Mouse (Mus musculus) splenic B cell, adult 2 months (primary cell): Measurements from ENCODE around the gene Ncor2.

Experiments used
- DNase-seq: peaks from one replicate; pipeline ENCODE4 v3.0.0-alpha.2; 2011; ENCODE audit warnings: low read depth, low spot score
- H3K27me3 ChIP-seq: 2 replicates; pipeline ENCODE4 v1.6.1; 2012; ENCODE audit warnings: mild to moderate bottlenecking, low read length, moderate library complexity, mixed read lengths; ENCODE audit not compliant: control insufficient read depth, poor library complexity, insufficient read depth, severe bottlenecking
- H3K36me3 ChIP-seq: 2 replicates; pipeline ENCODE4 v1.6.1; 2012; ENCODE audit warnings: mild to moderate bottlenecking, low read length, moderate library complexity, mixed read lengths; ENCODE audit not compliant: control insufficient read depth, poor library complexity, insufficient read depth, severe bottlenecking

Gene Ncor2

GRCm38 (mm10) chr5:125074571-125075171 lies 104.3 kb downstream of the Ncor2 start:
- DNase-seq: peak; percentile 74
- Histone ChIP-seq H3K36me3 (peaks cover 5% of the 10 kb centered on the region), H3K27me3 (no peaks in the 10 kb centered on the region)

- Histone ChIP-seq H3K36me3 (peaks cover 5% of the 10 kb centered on the region), H3K27me3 (no peaks in the 10 kb centered on the region)
- no peak for DNase-seq
Measured at GRCm38 (mm10) chr5:125073896-125074295, 105.1 kb downstream of the Ncor2 start.

- Histone ChIP-seq H3K36me3 (peaks cover 3% of the 10 kb centered on the region), H3K27me3 (no peaks in the 10 kb centered on the region)
- no peak for DNase-seq
Measured at GRCm38 (mm10) chr5:125073335-125073734, 105.7 kb downstream of the Ncor2 start.

GRCm38 (mm10) chr5:125072425-125072824 lies 106.6 kb downstream of the Ncor2 start:
- peaks cover 4% of the 10 kb centered on the region for H3K36me3 ChIP-seq
- H3K27me3 ChIP-seq: no peaks in the 10 kb centered on the region
- no peak for DNase-seq

- Histone ChIP-seq H3K36me3 (peaks cover 4% of the 10 kb centered on the region), H3K27me3 (no peaks in the 10 kb centered on the region)
- no peak for DNase-seq
Measured at GRCm38 (mm10) chr5:125071919-125072318, 107.1 kb downstream of the Ncor2 start.

GRCm38 (mm10) chr5:125070399-125070798 lies 108.6 kb downstream of the Ncor2 start:
- no peak for DNase-seq
- no peaks in the 10 kb centered on the region for H3K27me3 ChIP-seq
- H3K36me3 ChIP-seq: peaks cover 4% of the 10 kb centered on the region

- peaks cover 4% of the 10 kb centered on the region for H3K36me3 ChIP-seq
- no peaks in the 10 kb centered on the region for H3K27me3 ChIP-seq
- DNase-seq: no peak
Measured at GRCm38 (mm10) chr5:125069916-125070315, 109.1 kb downstream of the Ncor2 start.

- no peak for DNase-seq
- peaks cover 4% of the 10 kb centered on the region for H3K36me3 ChIP-seq
- no peaks in the 10 kb centered on the region for H3K27me3 ChIP-seq
Measured at GRCm38 (mm10) chr5:125069426-125069825, 109.6 kb downstream of the Ncor2 start.

GRCm38 (mm10) chr5:125068371-125068951 lies 110.6 kb downstream of the Ncor2 start:
- DNase-seq: no peak
- peaks cover 7% of the 10 kb centered on the region for H3K36me3 ChIP-seq

GRCm38 (mm10) chr5:125067673-125068072 lies 111.3 kb downstream of the Ncor2 start:
- H3K36me3 ChIP-seq: peaks cover 7% of the 10 kb centered on the region
- no peaks in the 10 kb centered on the region for H3K27me3 ChIP-seq

More at GRCm38 (mm10) chr5:125068371-125068951, 110.6 kb downstream of the Ncor2 start:
- no peaks in the 10 kb centered on the region for H3K27me3 ChIP-seq

GRCm38 (mm10) chr5:125066479-125067471 lies 112.2 kb downstream of the Ncor2 start:
- peaks cover 8% of the 10 kb centered on the region for H3K36me3 ChIP-seq
- DNase-seq: peak; percentile 85

More at GRCm38 (mm10) chr5:125067673-125068072, 111.3 kb downstream of the Ncor2 start:
- no peak for DNase-seq

GRCm38 (mm10) chr5:125063015-125063414 lies 116.0 kb downstream of the Ncor2 start:
- no peak for DNase-seq
- H3K27me3 ChIP-seq: no peaks in the 10 kb centered on the region
- peaks cover 9% of the 10 kb centered on the region for H3K36me3 ChIP-seq

More at GRCm38 (mm10) chr5:125066479-125067471, 112.2 kb downstream of the Ncor2 start:
- no peaks in the 10 kb centered on the region for H3K27me3 ChIP-seq

GRCm38 (mm10) chr5:125058267-125058668 lies 120.8 kb downstream of the Ncor2 start:
- 0 out of 2 replicates have a peak, but pooled peaks cover 2% of the 10 kb centered on the region for H3K36me3 ChIP-seq
- no peaks in the 10 kb centered on the region for H3K27me3 ChIP-seq
- DNase-seq: peak; percentile 64

- Histone ChIP-seq H3K36me3 (0 out of 2 replicates have a peak, but pooled peaks cover 2% of the 10 kb centered on the region), H3K27me3 (no peaks in the 10 kb centered on the region)
- DNase-seq: peak; percentile 36
Measured at GRCm38 (mm10) chr5:125057555-125058266, 121.3 kb downstream of the Ncor2 start.
